Mouse (Mus musculus) cerebellum, postnatal 14 days (tissue): ENCODE measurements at regions not wholly inside any gene's neighbourhood (a gene's known extent, or its start where the extent isn't known, plus 50 kb on each side); places are given as distances from the start of the nearest gene placed in this dataset.

Experiments used
- DNase-seq, 2 experiments: peaks; one replicate each; pipeline ENCODE4 v3.0.0; 2021; ENCODE audit warnings: mixed read lengths in 2 of 2

DNA sequence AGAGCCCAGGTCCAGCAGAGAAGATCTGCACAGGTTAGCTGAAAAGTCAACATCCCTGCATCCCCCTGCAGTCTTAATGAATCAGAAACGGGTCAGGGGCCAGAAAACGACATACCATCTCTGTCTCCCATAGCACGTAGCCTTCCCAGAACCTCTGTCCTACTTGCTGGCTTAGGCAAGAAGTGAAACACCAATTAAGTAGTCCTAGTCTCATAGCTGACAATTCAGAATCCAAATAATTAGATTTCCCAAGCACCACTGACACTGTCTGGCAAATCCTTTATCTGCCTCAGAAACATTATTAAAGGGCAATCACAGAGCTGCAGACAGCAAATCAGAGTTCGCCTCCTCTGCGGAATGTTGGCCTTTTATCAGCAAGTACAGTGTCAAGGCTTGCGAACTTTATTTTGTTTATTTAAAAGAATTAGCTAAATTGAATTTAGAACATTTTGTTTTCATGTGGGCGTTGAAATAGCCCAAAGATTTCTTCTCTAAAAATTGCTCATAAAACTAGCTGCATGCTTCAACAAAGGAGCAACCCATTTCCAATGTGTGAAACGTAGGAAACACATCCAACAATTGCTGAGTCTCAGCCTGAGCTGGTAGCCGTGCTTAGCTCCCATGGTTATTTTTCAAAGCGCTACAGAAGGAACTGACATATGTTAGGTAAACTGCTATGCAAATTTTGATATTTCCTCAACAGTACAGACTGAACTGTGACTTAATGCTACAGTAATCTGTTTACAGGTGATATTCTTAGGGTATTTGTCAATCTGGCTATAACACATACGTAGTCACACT, 411.2 kb downstream of the Ipo11 start:
- no peak for DNase-seq

DNA sequence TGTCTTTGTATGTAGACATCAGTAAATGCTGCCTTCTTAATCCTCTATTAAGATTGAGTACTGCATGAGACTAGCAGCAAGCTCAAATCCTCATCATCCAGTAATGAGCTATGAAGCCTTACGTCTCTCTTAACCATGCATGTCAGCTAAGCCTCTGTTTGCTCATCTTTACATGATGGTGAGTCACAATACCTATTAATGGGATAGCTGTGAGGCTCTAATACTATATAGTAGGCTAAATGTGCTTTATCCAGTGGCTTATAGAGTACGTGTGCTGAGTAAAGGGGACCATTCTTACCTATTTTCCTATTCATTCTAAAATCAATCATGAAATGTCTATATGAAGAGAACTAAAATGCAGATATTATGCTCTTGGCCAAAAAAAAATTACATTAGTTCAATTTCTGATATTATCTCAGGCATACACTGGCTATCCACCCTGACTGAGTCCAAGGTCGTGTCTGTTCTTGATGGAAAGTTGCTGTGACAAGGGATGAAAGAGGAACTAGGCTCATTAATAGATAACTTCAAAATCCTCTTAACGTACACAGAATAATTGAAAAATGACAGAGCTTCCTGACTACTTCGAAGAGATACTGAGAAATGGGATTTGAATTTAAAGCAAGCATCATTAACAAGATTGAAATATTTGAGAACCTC, 422.1 kb downstream of the Ipo11 start:
- DNase-seq, result no peak

DNA sequence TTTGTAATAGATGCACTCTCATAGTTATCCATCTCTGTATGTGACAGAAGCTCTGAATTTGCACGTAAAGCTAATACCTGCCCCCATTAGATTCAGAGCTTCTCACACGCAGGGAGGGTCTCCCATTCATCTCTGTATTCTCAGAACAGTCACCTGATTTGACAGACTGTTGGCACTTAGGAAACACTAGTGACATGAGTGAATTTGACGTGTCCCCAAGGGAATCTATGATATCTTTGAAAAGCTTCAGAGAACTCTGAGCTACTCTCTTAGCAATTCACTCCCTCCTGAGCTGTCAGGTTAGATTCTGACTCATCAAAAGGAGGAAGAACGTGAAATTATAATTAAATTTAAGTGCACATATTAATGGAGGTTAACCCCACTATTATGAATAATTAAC, 423.1 kb downstream of the Ipo11 start:
- DNase-seq, result no peak

DNA sequence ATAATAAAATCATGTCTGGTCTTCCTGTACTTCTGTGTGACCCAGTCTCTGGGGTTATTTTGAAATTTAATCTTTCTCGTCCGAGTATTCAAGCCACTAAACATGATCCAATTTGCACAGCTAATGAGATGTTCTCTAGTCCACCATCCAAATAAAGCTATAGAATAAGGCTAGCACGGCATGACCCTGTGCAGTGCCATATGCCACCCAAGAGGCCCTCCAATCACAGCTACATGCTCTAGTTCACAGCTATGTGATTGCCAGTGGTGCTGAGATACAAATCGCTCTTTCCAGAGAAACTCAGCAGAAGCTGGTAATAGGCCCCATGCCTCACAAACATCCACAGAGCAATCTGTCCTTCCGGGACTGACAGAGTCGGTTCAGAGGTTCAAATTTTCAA, 426.3 kb downstream of the Ipo11 start:
- no peak for DNase-seq

DNA sequence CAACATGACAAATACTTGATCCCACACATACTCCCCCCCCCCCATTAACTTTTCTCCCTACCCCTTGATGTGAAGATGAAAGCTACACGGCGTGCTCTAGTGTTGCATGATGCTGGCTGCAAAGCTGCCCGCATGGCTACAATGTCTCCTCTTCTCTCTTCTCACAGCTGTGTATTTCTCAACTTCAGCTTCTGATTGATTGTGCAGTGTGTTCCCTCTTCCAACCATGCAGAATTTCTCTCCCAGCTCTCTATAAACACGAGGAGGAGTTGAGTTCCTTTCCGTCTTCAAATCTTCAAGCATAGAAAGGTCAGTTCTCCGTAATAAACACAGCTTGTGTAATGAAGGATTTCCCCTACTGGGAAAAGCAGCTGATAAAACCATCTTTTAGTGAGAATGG, 435.5 kb downstream of the Ipo11 start:
- DNase-seq, result no peak

DNA sequence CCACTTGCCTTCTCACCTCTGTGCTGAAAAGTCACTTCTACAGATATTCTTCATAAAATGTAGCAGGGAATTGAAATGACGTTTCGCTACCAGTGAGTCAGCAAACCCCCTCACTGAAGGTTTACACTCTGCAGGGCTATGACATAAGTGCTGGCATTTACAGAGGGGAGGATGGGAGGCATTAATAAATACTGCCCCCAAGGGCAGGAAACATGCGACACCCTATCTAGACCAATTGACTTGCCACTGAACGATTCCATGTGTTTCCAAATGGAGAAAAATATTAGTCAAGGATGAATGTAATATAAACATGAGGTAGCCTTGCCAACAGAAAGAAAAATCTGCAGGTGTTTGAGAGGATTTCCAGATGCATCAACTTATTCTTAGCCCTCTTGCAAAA, 465.5 kb downstream of the Ipo11 start:
- DNase-seq, result no peak

DNA sequence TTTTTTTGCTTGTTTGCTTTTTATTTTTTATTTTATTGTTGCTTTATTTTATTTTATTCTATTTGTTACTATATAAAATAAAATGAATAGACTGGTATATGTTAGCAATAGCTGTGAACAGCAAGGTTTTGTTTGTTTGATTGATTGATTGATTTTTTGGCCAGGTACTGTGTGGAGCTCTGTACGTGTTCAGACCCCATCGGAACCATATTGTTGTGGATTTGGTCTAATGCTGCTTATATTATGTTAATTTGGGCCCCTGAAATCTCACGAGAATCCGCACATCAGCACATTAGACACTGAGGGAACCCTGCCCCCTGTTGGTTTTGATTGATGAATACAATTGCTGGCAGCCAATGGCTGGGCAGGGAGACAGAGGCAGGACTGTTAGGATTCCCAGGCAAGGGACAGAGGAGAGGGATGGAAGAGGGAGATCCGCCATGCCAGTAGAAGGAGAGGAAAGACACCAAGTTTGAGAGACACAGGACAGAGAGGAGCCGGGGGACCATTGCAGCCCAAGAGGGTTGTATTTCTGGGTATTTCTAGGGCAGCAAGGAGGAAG, 482.3 kb downstream of the Ipo11 start:
- peak in 1 of 2 experiments; percentile 0 for DNase-seq

DNA sequence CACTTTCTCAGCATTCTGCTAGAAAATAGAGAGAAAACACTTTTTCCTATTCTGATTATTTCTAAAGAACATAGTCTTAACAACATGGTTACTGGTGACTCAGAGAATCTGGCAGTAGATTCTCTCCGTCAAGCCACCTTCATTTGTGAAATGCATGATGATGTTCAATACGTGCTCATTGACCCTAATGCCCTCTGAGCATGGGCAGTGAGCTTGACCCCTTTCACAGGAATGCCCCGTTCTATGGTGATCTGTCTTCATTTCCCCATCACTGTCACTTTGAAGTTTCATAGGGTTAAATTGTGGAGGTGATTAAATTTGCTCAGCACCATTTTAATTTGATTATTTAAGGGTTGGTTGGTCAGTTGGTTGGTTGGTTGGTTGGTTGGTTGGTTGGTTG, 504.6 kb downstream of the Ipo11 start:
- no peak for DNase-seq

DNA sequence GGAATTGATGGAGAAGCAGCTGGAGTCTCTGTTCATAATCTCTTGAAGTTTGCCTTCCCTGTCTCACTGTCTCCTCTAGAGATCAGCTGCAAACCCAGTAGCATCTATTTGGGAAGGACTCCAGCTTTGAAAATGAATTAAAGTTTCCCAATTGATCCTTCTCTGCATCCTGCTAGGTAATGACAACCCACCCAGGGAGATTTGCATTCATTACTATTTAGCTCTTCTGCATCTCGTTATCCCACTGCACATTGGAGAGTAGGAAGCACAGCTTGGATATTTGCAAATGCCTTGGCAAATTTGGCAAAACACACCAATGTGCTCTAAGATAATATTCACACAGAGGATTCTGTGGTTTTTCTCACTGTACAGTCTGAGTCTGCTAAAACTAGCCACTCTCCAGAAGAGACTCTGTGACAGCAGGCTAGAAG, 530.1 kb downstream of the Ipo11 start:
- DNase-seq, result no peak

DNA sequence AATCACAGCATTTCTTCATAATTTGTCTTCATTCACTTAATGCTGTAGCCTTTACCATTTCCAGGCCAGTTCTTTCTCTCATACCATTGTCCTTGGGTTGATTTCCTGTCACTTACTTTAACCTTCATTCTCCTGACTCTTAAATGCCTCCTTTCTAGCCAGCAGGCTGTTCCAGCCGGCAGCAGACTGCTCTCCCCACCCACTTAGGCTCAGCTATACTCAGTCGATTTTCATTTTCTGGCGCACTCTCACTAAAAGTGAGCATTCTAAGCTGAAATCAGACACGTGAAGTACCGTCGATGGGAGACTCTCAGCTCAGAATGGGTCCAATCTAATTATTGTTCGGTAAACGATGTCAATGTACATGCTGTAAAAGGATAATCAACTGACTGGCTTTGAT, 544.1 kb downstream of the Ipo11 start:
- no peak for DNase-seq

DNA sequence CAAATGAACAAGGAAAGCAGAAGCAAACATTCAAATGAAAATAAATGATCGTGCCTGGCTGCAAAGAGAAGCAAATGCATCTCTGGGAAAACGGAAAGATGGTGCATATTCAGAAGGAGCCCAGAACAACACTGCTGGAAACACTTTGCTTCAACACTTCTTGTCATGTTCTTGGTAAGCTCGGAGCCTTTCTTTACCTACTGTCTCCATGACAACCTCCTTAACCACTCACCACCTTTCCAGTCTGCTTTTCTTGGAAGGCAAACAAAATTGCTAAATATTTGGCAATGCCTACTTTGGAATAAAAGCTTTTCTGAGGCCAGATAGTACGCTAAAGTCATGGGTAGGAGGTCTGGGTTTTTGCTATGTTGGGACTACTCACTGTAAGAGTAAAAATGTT, 548.1 kb downstream of the Ipo11 start:
- DNase-seq, result no peak

DNA sequence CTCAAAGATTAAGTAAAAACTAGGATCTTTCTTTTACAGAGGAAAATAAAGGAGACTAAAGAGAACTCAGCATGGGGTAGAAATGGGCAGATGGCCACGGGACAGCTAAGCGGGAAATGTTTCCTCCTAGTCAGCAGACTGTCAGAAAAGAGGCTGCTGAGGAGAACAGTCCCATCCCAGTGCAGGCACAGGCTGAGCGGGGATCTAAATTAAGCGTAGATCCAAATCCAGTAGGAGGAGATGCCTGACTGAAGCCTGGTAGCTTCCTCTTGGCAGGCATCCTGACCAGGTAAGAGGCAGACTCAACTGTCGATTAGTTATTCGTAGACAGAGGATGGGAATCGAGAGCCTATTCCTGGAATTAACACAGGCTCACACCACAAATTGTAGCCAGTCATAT, 569.2 kb downstream of the Ipo11 start:
- peak; percentile 9 to 15 for DNase-seq

DNA sequence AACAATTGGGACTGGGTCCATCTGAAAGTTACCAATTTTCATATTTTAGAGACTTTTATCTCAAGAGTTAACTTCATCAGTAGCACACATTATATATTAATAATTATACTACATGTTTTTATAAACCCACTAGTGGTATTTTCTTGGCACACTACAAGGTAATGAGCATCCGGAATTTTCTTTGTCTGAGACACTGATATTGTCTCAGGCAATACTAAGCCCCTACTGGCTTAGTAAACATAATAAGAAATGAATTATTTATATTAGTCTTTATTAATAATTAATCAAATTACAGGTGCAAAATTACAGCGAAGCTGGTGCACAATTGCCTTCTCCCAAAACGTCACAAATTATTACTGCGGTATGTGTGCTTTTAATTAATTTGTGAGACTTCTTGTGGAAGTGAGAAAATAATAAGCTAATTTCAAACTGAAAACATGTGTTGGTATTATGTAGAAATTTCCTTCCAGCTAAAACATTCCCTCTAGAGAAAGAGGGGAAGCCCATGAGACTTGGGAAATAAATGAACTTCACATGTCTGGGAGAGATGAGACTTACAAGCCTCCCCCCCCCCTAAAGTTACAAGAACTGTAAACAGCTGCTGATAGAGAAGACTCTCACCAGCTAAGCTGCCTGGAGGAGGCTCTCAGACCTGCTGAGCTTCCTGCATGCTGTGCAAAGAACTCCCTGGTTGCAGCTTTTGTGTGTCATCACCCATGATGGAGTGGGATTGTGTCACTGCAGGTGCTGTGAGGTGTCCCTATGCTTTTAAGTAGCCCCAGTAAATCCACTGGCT, 583.9 kb downstream of the Ipo11 start:
- no peak for DNase-seq

DNA sequence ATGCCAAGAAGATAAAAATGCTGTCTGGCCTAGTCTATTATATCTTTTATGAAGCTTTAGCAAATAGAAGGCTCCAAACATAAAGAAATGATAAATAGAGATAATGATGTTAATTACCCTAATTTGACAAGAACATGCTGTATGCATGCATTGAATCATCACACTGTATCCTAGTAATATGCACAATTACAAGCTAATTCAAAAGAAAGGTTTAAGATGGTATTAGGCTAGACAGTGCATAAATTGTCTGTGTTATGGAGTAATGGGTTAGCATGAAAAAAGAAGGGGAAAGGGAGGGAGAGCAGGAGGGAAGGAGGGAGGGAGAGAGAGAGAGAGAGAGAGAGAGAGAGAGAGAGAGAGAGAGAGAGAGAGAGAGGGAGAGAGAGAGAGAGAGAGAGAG, 604.7 kb downstream of the Ipo11 start:
- no peak for DNase-seq

DNA sequence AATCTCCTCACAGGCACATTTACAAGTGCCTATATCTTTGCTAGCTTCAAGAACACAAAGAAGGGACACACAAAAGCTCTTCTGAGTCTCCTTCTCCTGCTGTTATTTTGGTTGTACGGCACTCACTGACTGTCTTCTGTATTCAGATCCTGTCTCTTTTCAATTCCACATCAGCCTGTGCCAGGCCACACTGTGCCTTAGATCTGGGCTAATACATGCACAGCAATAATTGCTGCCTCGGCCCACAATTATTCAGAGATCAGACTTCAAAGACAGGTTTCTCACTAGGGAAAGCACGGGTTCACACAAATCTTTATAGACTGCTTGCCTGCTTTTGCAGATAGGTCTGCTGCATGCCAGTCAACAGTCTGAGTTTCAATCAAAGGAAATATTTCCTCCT, 617.8 kb downstream of the Ipo11 start:
- no peak for DNase-seq

DNA sequence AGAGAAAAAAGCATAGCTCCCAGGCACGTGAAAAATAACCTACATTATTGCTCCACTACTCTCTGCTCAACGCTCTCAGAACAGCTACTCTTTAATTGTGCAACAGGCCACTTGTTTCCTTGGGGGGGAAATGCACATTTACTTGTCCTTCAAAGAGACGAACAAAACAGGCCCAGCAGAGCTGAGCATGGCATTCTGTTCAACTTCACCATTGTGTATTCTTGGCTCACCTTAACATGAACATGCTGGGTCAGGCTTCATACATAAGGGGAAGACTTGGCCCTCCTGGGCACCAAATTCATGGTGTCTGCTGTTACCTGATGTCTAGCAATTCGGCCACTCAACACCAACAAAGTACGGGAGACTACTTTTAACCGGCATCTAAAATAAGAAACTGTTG, 618.3 kb downstream of the Ipo11 start:
- DNase-seq, result no peak

DNA sequence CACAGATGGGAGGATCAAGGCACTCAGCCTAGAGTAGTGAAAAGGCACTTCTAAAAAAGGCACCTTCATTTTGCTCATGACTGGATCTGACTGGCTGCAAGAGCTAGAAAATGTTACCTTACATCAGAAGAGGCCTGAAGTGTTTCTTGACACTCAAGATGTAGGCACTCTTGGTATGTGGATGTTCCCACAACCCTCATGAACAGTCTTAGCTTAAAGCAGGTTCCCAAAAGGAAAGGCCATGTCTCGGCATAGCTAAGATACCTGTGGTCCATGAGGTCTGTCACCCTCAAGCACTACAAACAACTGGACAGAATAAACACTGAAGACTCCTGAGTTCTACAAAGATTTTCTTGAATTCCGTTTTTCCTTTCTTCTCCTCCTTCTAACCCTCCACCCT, 619.5 kb downstream of the Ipo11 start:
- DNase-seq, result no peak

DNA sequence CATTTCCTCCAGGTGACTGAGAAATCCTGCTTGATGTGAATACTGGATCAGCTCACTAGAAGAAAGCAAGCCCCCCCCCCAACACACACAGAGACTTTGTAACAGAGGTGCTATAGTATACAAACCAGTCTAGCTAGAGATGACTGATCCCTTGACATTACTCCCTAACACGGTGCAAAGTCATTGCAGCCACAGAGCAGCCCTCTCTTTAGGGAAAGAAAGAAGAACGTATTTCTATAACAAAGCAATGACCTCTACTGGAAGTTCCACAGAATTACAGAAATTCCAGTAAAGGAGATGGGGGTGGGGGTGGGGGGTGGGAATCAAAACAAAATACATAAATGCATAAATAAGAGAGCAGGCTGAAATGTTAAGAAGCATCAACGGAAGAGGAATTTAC, 655.6 kb downstream of the Ipo11 start:
- DNase-seq, result no peak

DNA sequence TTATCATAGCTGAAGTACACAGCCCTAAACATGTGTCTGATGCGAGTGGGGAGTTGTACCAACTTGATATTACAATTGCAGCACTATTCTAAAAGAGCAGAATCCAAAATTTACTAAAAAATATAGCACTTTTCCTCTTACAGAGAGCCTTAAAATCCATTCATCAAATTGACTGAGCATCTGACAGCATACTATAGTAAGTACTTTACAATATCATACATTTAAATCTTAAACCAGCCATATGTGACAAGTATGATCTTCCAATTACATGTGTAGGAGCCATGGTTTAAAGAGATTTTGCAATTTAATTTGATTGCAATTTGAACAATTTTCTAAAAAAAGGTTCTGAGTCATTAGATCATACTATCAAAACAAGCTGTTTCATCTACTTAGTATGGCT, 676.9 kb downstream of the Ipo11 start:
- DNase-seq, result no peak
